In the genomic region with DNA sequence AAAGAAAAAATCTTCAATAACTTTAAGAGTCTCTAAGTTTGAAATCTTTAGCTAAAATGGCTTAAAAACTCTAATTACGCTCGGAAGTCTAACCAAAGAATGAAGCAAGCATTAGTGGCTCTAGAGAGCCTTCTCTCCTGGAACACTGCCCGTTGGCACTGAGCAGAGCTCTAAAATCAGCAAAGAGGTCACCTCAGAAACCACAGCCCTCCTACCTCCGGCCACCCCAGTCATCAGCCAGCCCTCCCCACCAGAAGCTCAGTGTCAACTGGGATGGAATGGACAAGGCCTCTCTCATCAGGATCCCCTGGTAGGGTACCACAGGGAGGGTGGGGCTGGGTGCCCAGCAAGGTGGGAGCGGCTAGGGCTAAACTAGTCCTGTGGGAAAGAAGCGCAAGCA, we compare ENCODE assay signal across 12 mouse cellular contexts.
A peak's percentile ranks its signal among the peaks of the same experiment; 100 is the strongest.
DNase-seq lines count a peak whose midpoint lies in the region; ATAC-seq and TF ChIP-seq lines count a peak whose summit lies in the region.
"Had no signal": no experiment of that assay in that cellular context is flagged by ENCODE, and none has a peak within 500 bp of the region (broad histone marks: within the 10 kb centered on the region; RNA-seq: fewer than 3 reads in every experiment).

No protein-coding gene starts in this region.

- H3K36me3 ChIP-seq in liver, adult 2 months (ENCODE audit: control insufficient read depth, insufficient read depth, low read length): no peaks in the 10 kb centered on the region
- H3K36me3 ChIP-seq in liver, postnatal 0 days (replicated peaks; ENCODE audit: insufficient read depth, low read length): no peaks in the 10 kb centered on the region
- H3K36me3 ChIP-seq in forebrain, embryonic 10.5 days (replicated peaks): peaks cover 2% of the 10 kb centered on the region
- H3K36me3 ChIP-seq: intestine, embryonic 15.5 days; neural tube, embryonic 13.5 days; stomach, embryonic 15.5 days had no signal

- H3K79me2 ChIP-seq in liver, adult 2 months (ENCODE audit: control insufficient read depth, insufficient read depth, low read length): no peaks in the 10 kb centered on the region

- no peaks in the 10 kb centered on the region for H3K27me3 ChIP-seq in liver, adult 2 months (ENCODE audit: control insufficient read depth, insufficient read depth, low read length)
- no peaks in the 10 kb centered on the region for H3K27me3 ChIP-seq in liver, postnatal 0 days (ENCODE audit: insufficient read depth, low read length)
- no peaks in the 10 kb centered on the region for H3K27me3 ChIP-seq in forebrain, embryonic 10.5 days (ENCODE audit: poor library complexity, severe bottlenecking)
- H3K27me3 ChIP-seq: intestine, embryonic 15.5 days; neural tube, embryonic 13.5 days; stomach, embryonic 15.5 days had no signal

- H3K9me3 ChIP-seq in liver, postnatal 0 days (ENCODE audit: low read length): no peaks in the 10 kb centered on the region
- peaks cover 3% of the 10 kb centered on the region; the same call in 1 of the 2 replicates for H3K9me3 ChIP-seq in forebrain, embryonic 10.5 days
- H3K9me3 ChIP-seq: intestine, embryonic 15.5 days; neural tube, embryonic 13.5 days; stomach, embryonic 15.5 days had no signal

- ATAC-seq in liver, postnatal 0 days: no peak
- ATAC-seq: intestine, embryonic 15.5 days had no signal

- no peak overlapping the region for H3K27ac ChIP-seq in liver, adult 2 months (replicated peaks; ENCODE audit: insufficient read depth, low read depth, low read length)
- no peak overlapping the region for H3K27ac ChIP-seq in liver, postnatal 0 days (ENCODE audit: low read depth)
- no peak overlapping the region for H3K27ac ChIP-seq in forebrain, embryonic 10.5 days
- H3K27ac ChIP-seq: intestine, embryonic 15.5 days; liver, embryonic 14.5 days; neural tube, embryonic 13.5 days; stomach, embryonic 15.5 days had no signal

- H3K4me2 ChIP-seq in liver, postnatal 0 days (ENCODE audit: low read depth, low read length): no peak overlapping the region
- H3K4me2 ChIP-seq: intestine, embryonic 15.5 days; neural tube, embryonic 13.5 days; stomach, embryonic 15.5 days had no signal

- TF ChIP-seq POLR2A in liver, adult 2 months (IDR thresholded peaks at IDR 0.05; ENCODE audit: extremely low read depth, insufficient read depth, low read length): no peak

- H3K4me1 ChIP-seq in liver, adult 2 months (ENCODE audit: control insufficient read depth, insufficient read depth, low read length): no peaks in the 10 kb centered on the region
- H3K4me1 ChIP-seq in liver, postnatal 0 days (ENCODE audit: insufficient read depth): peaks cover 12% of the 10 kb centered on the region
- peaks cover 27% of the 10 kb centered on the region for H3K4me1 ChIP-seq in forebrain, embryonic 10.5 days
- H3K4me1 ChIP-seq: intestine, embryonic 15.5 days; stomach, embryonic 15.5 days had no signal

- intact Hi-C loops in heart, postnatal 10 days (cut with DNase I): no loop called here

- no peak overlapping the region for H3K9ac ChIP-seq in liver, adult 2 months (ENCODE audit: low read depth, low read length)
- no peak overlapping the region for H3K9ac ChIP-seq in liver, postnatal 0 days (replicated peaks)
- H3K9ac ChIP-seq: intestine, embryonic 15.5 days; liver, embryonic 14.5 days; neural tube, embryonic 13.5 days; stomach, embryonic 15.5 days had no signal

- 34% methylated on average over 6 of the region's 6 CpGs for WGBS in liver, adult 2 months
- 75% methylated on average over 6 of the region's 6 CpGs for WGBS in liver, postnatal 0 days (ENCODE audit: insufficient replicate concordance)
- 92% methylated on average over 6 of the region's 6 CpGs for WGBS in forebrain, embryonic 10.5 days

- no peak overlapping the region for H3K4me3 ChIP-seq in liver, adult 2 months (ENCODE audit: insufficient read depth, low read depth, low read length)
- H3K4me3 ChIP-seq in liver, postnatal 0 days (ENCODE audit: low read depth, low read length): no peak overlapping the region
- no peak overlapping the region for H3K4me3 ChIP-seq in forebrain, embryonic 10.5 days
- H3K4me3 ChIP-seq: intestine, embryonic 15.5 days; neural tube, embryonic 13.5 days; stomach, embryonic 15.5 days had no signal

- TF ChIP-seq CTCF in liver, adult 2 months (IDR thresholded peaks at IDR 0.05; ENCODE audit: low read depth, low read length): no peak
- no peak for TF ChIP-seq CTCF in liver, postnatal 0 days (IDR thresholded peaks at IDR 0.05; ENCODE audit: low read depth)

- TF ChIP-seq EP300 in liver, postnatal 0 days (IDR thresholded peaks at IDR 0.05; ENCODE audit: low read depth): no peak

- peak; percentile 59 for DNase-seq in liver, adult 2 months (ENCODE audit: extremely low read depth, low read depth, low spot score)
- no peak for DNase-seq in liver, postnatal 0 days
- peak; percentile 74 for DNase-seq in cerebellum, adult 11 months
- peak; percentile 72 to 75 for DNase-seq in heart, postnatal 10 days
- peak; percentile 15 for DNase-seq in skeletal muscle tissue, adult 2 months (ENCODE audit: low read depth, low spot score)
- DNase-seq in left cerebral cortex, adult 11 months (ENCODE audit: low spot score): no peak
- DNase-seq in forebrain, embryonic 10.5 days (ENCODE audit: extremely low spot score, low spot score): no peak
- no peak for DNase-seq in B cell, adult 2 months

Comparison
In these comparisons a context has a peak if more than half of its experiments do, and no peak if none do; other contexts are left out.
1. DNase-seq: peak in liver, adult 2 months (single experiment), cerebellum, adult 11 months (single experiment), heart, postnatal 10 days (2 of 2) and skeletal muscle tissue, adult 2 months (single experiment); none in liver, postnatal 0 days (single experiment), left cerebral cortex, adult 11 months (single experiment), forebrain, embryonic 10.5 days (single experiment) and B cell, adult 2 months (0 of 2).